Mouse (Mus musculus) heart, adult 2 months (tissue): Measurements from ENCODE around the gene Tmem63a.

Experiments used
- CTCF ChIP-seq: fragments of 200-600 bp; IDR thresholded peaks from 2 replicates; pipeline ENCODE4 v1.8.1; 2022; ENCODE audit warnings: antibody characterized with exemption, mild to moderate bottlenecking, moderate library complexity
- EP300 ChIP-seq: fragments of 200-500 bp; IDR thresholded peaks from 2 replicates; pipeline ENCODE4 v1.6.1; 2011; ENCODE audit warnings: low read depth, low read length, control low read depth; ENCODE audit not compliant: insufficient read depth
- POLR2A ChIP-seq: fragments of 200-500 bp; IDR thresholded peaks from 2 replicates; pipeline ENCODE4 v1.6.1; 2011; ENCODE audit warnings: mild to moderate bottlenecking, low read depth, low read length, control low read depth; ENCODE audit not compliant: insufficient read depth

GRCm38 (mm10) chr1:180911138-180911537, 31.0 kb upstream of the Tmem63a start:
- TF ChIP-seq CTCF (peak; percentile 51), POLR2A (no peak), EP300 (no peak)
